Mouse (Mus musculus): ENCODE measurements around the gene Fahd2a. TPM values are rescaled to one million over a fixed set of nuclear protein-coding genes. Genes with fewer than 3 reads are reported as not detected.

Fahd2a gene
- polyA plus RNA-seq, 1 experiment from 2014 or later, result 25.8 TPM

GRCm38 (mm10) chr2:127418266-127418970 is 25.9 kb downstream of the Fahd2a start:
- Histone ChIP-seq H3K9ac (ENCODE audit: low read length) (no peak overlapping the region), H3K9me3 (ENCODE audit: control insufficient read depth, low read length) (no peaks in the 10 kb centered on the region), H3K4me1 (replicated peaks; ENCODE audit: control insufficient read depth, insufficient read depth, low read length) (no peaks in the 10 kb centered on the region), H3K4me3 (ENCODE audit: low read depth, low read length) (no peak overlapping the region), H3K27ac (ENCODE audit: low read depth, low read length) (no peak overlapping the region), H3K27me3 (ENCODE audit: control insufficient read depth, insufficient read depth, low read length) (no peaks in the 10 kb centered on the region), H3K36me3 (ENCODE audit: control insufficient read depth, insufficient read depth, low read length) (no peaks in the 10 kb centered on the region), H3K4me2 (ENCODE audit: low read depth, low read length, severe bottlenecking) (no peak overlapping the region)
- DNase-seq (ENCODE audit: low spot score) (no peak), ATAC-seq (replicated peaks; ENCODE audit: low FRiP score) (no peak)
- 73% methylated on average over 10 of the region's 10 CpGs for WGBS

GRCm38 (mm10) chr2:127416706-127417105 is 27.7 kb downstream of the Fahd2a start:
- Histone ChIP-seq H3K27ac (ENCODE audit: low read depth, low read length) (no peak overlapping the region), H3K4me3 (ENCODE audit: low read depth, low read length) (no peak overlapping the region), H3K9me3 (ENCODE audit: control insufficient read depth, low read length) (no peaks in the 10 kb centered on the region), H3K4me1 (replicated peaks; ENCODE audit: control insufficient read depth, insufficient read depth, low read length) (no peaks in the 10 kb centered on the region), H3K9ac (ENCODE audit: low read length) (no peak overlapping the region), H3K27me3 (ENCODE audit: control insufficient read depth, insufficient read depth, low read length) (no peaks in the 10 kb centered on the region), H3K36me3 (ENCODE audit: control insufficient read depth, insufficient read depth, low read length) (no peaks in the 10 kb centered on the region), H3K4me2 (ENCODE audit: low read depth, low read length, severe bottlenecking) (no peak overlapping the region)
- no peak for ATAC-seq (replicated peaks; ENCODE audit: low FRiP score)
- WGBS, result 61% methylated on average over 3 of the region's 3 CpGs
- no peak for DNase-seq (ENCODE audit: low spot score)

GRCm38 (mm10) chr2:127415806-127416205 is 28.6 kb downstream of the Fahd2a start:
- Histone ChIP-seq H3K27me3 (ENCODE audit: control insufficient read depth, insufficient read depth, low read length) (no peaks in the 10 kb centered on the region), H3K4me3 (ENCODE audit: low read depth, low read length) (no peak overlapping the region), H3K4me1 (replicated peaks; ENCODE audit: control insufficient read depth, insufficient read depth, low read length) (no peaks in the 10 kb centered on the region), H3K9ac (ENCODE audit: low read length) (no peak overlapping the region), H3K36me3 (ENCODE audit: control insufficient read depth, insufficient read depth, low read length) (no peaks in the 10 kb centered on the region), H3K27ac (ENCODE audit: low read depth, low read length) (no peak overlapping the region), H3K9me3 (ENCODE audit: control insufficient read depth, low read length) (no peaks in the 10 kb centered on the region), H3K4me2 (ENCODE audit: low read depth, low read length, severe bottlenecking) (no peak overlapping the region)
- ATAC-seq (replicated peaks; ENCODE audit: low FRiP score) (no peak), DNase-seq (ENCODE audit: low spot score) (no peak)
- 83% methylated on average over 10 of the region's 10 CpGs for WGBS

- DNase-seq (ENCODE audit: low spot score) (no peak), ATAC-seq (replicated peaks; ENCODE audit: low FRiP score) (no peak)
- Histone ChIP-seq H3K27me3 (ENCODE audit: control insufficient read depth, insufficient read depth, low read length) (no peaks in the 10 kb centered on the region), H3K4me3 (ENCODE audit: low read depth, low read length) (no peak overlapping the region), H3K27ac (ENCODE audit: low read depth, low read length) (no peak overlapping the region), H3K9me3 (ENCODE audit: control insufficient read depth, low read length) (no peaks in the 10 kb centered on the region), H3K4me2 (ENCODE audit: low read depth, low read length, severe bottlenecking) (no peak overlapping the region), H3K4me1 (replicated peaks; ENCODE audit: control insufficient read depth, insufficient read depth, low read length) (no peaks in the 10 kb centered on the region), H3K36me3 (ENCODE audit: control insufficient read depth, insufficient read depth, low read length) (no peaks in the 10 kb centered on the region), H3K9ac (ENCODE audit: low read length) (no peak overlapping the region)
- 95% methylated on average over 6 of the region's 6 CpGs for WGBS
These were observed 33.2 kb downstream of the Fahd2a start for GRCm38 (mm10) chr2:127411126-127411525.

GRCm38 (mm10) chr2:127398738-127399137 is 45.6 kb downstream of the Fahd2a start:
- 95% methylated on average over 7 of the region's 7 CpGs for WGBS
- Histone ChIP-seq H3K4me3 (ENCODE audit: low read depth, low read length) (no peak overlapping the region), H3K27me3 (ENCODE audit: control insufficient read depth, insufficient read depth, low read length) (no peaks in the 10 kb centered on the region), H3K9ac (ENCODE audit: low read length) (no peak overlapping the region), H3K27ac (ENCODE audit: low read depth, low read length) (no peak overlapping the region), H3K4me1 (replicated peaks; ENCODE audit: control insufficient read depth, insufficient read depth, low read length) (no peaks in the 10 kb centered on the region), H3K36me3 (ENCODE audit: control insufficient read depth, insufficient read depth, low read length) (no peaks in the 10 kb centered on the region), H3K4me2 (ENCODE audit: low read depth, low read length, severe bottlenecking) (no peak overlapping the region), H3K9me3 (ENCODE audit: control insufficient read depth, low read length) (no peaks in the 10 kb centered on the region)
- DNase-seq (ENCODE audit: low spot score), result no peak
- no peak for ATAC-seq (replicated peaks; ENCODE audit: low FRiP score)

- H3K4me2 ChIP-seq (ENCODE audit: low read depth, low read length, severe bottlenecking), result no peak overlapping the region
- DNase-seq (ENCODE audit: low spot score) (no peak), ATAC-seq (replicated peaks; ENCODE audit: low FRiP score) (no peak)
- H3K9me3 ChIP-seq (ENCODE audit: control insufficient read depth, low read length), result no peaks in the 10 kb centered on the region
- H3K9ac ChIP-seq (ENCODE audit: low read length), result no peak overlapping the region
- H3K4me3 ChIP-seq (ENCODE audit: low read depth, low read length), result no peak overlapping the region
- WGBS, result 82% methylated on average over 5 of the region's 5 CpGs
- no peak overlapping the region for H3K27ac ChIP-seq (ENCODE audit: low read depth, low read length)
- no peaks in the 10 kb centered on the region for H3K4me1 ChIP-seq (replicated peaks; ENCODE audit: control insufficient read depth, insufficient read depth, low read length)
- H3K27me3 ChIP-seq (ENCODE audit: control insufficient read depth, insufficient read depth, low read length), result no peaks in the 10 kb centered on the region
- H3K36me3 ChIP-seq (ENCODE audit: control insufficient read depth, insufficient read depth, low read length), result no peaks in the 10 kb centered on the region
These were observed 49.7 kb downstream of the Fahd2a start for GRCm38 (mm10) chr2:127394606-127395161.

- no peak overlapping the region for H3K27ac ChIP-seq (ENCODE audit: low read depth, low read length)
- WGBS, result 75% methylated on average over 3 of the region's 3 CpGs
These were observed 53.0 kb downstream of the Fahd2a start for GRCm38 (mm10) chr2:127391323-127391722.

GRCm38 (mm10) chr2:127390846-127391245 is 53.5 kb downstream of the Fahd2a start:
- H3K9me3 ChIP-seq (ENCODE audit: control insufficient read depth, low read length), result no peaks in the 10 kb centered on the region
- no peak for ATAC-seq (replicated peaks; ENCODE audit: low FRiP score)
- no peak overlapping the region for H3K27ac ChIP-seq (ENCODE audit: low read depth, low read length)

More at GRCm38 (mm10) chr2:127391323-127391722, 53.0 kb downstream of the Fahd2a start:
- H3K4me2 ChIP-seq (ENCODE audit: low read depth, low read length, severe bottlenecking), result no peak overlapping the region
- DNase-seq (ENCODE audit: low spot score) (no peak), ATAC-seq (replicated peaks; ENCODE audit: low FRiP score) (no peak)
- H3K4me1 ChIP-seq (replicated peaks; ENCODE audit: control insufficient read depth, insufficient read depth, low read length), result no peaks in the 10 kb centered on the region
- no peaks in the 10 kb centered on the region for H3K36me3 ChIP-seq (ENCODE audit: control insufficient read depth, insufficient read depth, low read length)
- no peak overlapping the region for H3K9ac ChIP-seq (ENCODE audit: low read length)
- H3K9me3 ChIP-seq (ENCODE audit: control insufficient read depth, low read length), result no peaks in the 10 kb centered on the region
- H3K4me3 ChIP-seq (ENCODE audit: low read depth, low read length), result no peak overlapping the region
- H3K27me3 ChIP-seq (ENCODE audit: control insufficient read depth, insufficient read depth, low read length), result no peaks in the 10 kb centered on the region

GRCm38 (mm10) chr2:127390352-127390751 is 54.0 kb downstream of the Fahd2a start:
- Histone ChIP-seq H3K9me3 (ENCODE audit: control insufficient read depth, low read length) (no peaks in the 10 kb centered on the region), H3K9ac (ENCODE audit: low read length) (no peak overlapping the region), H3K4me1 (replicated peaks; ENCODE audit: control insufficient read depth, insufficient read depth, low read length) (no peaks in the 10 kb centered on the region), H3K27ac (ENCODE audit: low read depth, low read length) (no peak overlapping the region), H3K36me3 (ENCODE audit: control insufficient read depth, insufficient read depth, low read length) (no peaks in the 10 kb centered on the region), H3K4me3 (ENCODE audit: low read depth, low read length) (no peak overlapping the region), H3K27me3 (ENCODE audit: control insufficient read depth, insufficient read depth, low read length) (no peaks in the 10 kb centered on the region), H3K4me2 (ENCODE audit: low read depth, low read length, severe bottlenecking) (no peak overlapping the region)
- ATAC-seq (replicated peaks; ENCODE audit: low FRiP score) (no peak), DNase-seq (ENCODE audit: low spot score) (no peak)
- WGBS, result 85% methylated on average over 3 of the region's 3 CpGs

More at GRCm38 (mm10) chr2:127390846-127391245, 53.5 kb downstream of the Fahd2a start:
- no peak overlapping the region for H3K9ac ChIP-seq (ENCODE audit: low read length)
- H3K4me3 ChIP-seq (ENCODE audit: low read depth, low read length), result no peak overlapping the region
- no peaks in the 10 kb centered on the region for H3K27me3 ChIP-seq (ENCODE audit: control insufficient read depth, insufficient read depth, low read length)
- no peaks in the 10 kb centered on the region for H3K36me3 ChIP-seq (ENCODE audit: control insufficient read depth, insufficient read depth, low read length)
- H3K4me2 ChIP-seq (ENCODE audit: low read depth, low read length, severe bottlenecking), result no peak overlapping the region
- WGBS, result 82% methylated on average over 4 of the region's 4 CpGs
- DNase-seq (ENCODE audit: low spot score), result no peak
- no peaks in the 10 kb centered on the region for H3K4me1 ChIP-seq (replicated peaks; ENCODE audit: control insufficient read depth, insufficient read depth, low read length)

Data from forebrain, embryonic 11.5 days (tissue).